Mouse (Mus musculus) T-helper 1 cell (primary cell): ENCODE data around the gene Btbd35f25.

Experiments
- in situ Hi-C: fragments of 300-600 bp; cut with MboI, MseI; formaldehyde crosslinking; loops from one replicate; pipeline ENCODE4 v1.15.1; 2025; ENCODE audit warnings: high pct_unique_total_duplicates

Gene Btbd35f25

DNA sequence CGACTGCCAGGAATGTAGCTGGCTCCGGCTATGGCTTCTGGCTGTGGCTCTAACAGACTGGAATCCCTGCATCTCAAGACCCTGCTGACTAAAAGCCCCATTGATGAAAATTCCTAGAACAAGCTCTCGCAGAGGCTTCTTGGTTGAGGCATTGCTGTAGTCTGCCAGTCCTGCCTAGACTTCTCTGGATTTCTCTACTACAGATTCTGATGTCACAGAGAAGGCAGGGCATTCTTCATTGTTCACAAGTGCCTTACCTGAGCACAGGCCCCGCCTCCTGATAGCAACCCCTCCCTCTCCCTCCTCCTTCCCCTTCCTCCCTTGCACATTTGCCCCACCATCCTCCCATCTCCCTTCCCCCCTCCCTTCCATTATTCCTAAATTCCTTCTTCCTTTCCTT, at the start of gene Btbd35f25:
Gene Btbd35f25 (minus strand): TSS at position 101 of the 400 bp plus-strand sequence.
- in situ Hi-C loops: loop anchor here (10.0 kb wide), 1 partner anchor 58 kb away; no protein-coding TSS in a partner anchor

DNA sequence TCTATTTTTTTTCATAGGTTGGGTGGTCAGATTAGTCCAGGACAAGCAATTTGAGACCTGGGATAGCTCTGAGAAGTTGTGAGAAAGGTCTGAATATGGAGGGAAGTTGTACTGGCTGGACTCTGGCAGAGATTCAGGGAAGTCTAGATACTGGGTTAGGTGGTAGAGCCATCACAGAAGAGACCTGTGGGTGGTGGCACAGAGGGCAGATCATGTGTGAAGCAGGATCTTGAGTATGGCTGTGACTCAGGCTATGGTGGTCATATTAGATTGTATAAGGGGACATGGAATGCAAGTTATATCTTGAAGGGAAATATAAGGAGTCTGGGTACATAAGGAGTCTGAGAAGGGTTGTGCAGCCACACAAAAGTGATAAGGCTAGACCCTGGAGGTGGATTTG, 49.3 kb upstream of the Btbd35f25 start:
- in situ Hi-C loops: loop anchor here (5.0 to 25.0 kb wide), 4 partner anchors 454 to 1111 kb away; no protein-coding TSS in a partner anchor

DNA sequence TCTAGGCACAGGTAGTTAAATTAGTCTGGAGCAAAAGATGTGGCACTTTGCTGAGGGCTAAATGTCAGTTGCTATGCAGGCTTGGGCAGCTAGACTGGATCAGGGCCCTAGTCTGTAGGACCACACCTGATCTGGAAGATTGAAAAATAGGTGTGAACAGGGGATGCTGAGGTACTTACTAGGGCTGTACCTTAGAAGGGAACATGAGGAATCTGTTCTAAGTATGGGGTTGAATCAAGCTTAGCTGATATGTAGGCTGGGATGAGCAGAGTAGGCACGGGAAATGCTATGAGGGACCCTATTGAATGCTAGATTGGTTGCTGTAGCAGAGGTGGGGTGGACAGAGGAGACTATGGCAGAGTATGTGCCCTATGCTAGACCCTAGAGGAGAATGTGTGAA, 47.0 kb upstream of the Btbd35f25 start:
- in situ Hi-C loops: loop anchor here (5.0 to 25.0 kb wide), 4 partner anchors 452 to 1953 kb away; no protein-coding TSS in a partner anchor

DNA sequence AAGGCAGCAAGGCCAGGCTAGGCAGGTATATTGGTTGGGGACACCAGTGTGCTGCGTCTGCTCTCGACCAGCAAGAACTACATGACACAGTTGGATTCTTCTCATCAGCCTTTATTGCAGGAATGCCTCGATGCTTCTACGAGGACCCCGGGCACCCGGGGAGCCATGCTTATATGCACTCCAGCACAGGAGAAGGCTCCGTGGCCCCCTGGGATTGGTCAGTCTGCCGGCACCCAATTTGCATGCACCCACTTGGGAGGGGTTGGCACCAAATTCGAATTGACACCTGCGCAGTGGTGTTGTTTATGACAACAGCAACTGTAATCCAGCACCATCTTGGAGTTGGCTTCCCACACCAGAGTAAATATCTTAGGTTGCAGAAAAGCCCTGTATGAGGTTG, 28.1 kb upstream of the Btbd35f25 start:
- in situ Hi-C loops: loop anchor here (25.0 kb wide), 2 partner anchors 1667 to 1892 kb away; no protein-coding TSS in a partner anchor

DNA sequence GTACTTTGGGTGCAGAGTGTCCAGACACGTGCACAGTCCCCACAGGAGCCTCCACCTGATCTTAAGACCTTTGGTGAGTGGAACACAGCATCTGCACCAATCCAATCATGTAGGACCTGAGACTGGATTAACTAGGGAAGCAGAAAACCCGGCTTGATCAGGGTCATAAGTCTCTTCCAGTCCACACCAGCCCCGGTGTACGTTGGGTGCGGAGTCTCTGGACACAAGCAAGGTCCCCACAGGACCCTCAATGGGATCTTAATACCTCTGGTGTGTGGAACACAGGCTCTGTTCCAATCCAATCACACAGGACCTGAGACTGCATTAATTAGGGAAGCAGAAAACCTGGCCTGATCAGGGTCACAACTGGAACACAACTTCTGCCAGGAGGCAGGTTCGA, 20.0 kb upstream of the Btbd35f25 start:
- in situ Hi-C loops: loop anchor here (10.0 to 25.0 kb wide), 3 partner anchors 1138 to 1900 kb away; no protein-coding TSS in a partner anchor
